Mouse (Mus musculus): ENCODE data around the gene Scrt2. TPM values are rescaled to one million over a fixed set of nuclear protein-coding genes. Genes with fewer than 3 reads are reported as not detected.
"Not testable (repeated sequence)": the region's sequence is repeated elsewhere in the genome, so short reads cannot be mapped to it uniquely, and the experiment has no call there.

Scrt2 gene
- polyA plus RNA-seq, 1 experiment from 2014 or later = not detected

DNA sequence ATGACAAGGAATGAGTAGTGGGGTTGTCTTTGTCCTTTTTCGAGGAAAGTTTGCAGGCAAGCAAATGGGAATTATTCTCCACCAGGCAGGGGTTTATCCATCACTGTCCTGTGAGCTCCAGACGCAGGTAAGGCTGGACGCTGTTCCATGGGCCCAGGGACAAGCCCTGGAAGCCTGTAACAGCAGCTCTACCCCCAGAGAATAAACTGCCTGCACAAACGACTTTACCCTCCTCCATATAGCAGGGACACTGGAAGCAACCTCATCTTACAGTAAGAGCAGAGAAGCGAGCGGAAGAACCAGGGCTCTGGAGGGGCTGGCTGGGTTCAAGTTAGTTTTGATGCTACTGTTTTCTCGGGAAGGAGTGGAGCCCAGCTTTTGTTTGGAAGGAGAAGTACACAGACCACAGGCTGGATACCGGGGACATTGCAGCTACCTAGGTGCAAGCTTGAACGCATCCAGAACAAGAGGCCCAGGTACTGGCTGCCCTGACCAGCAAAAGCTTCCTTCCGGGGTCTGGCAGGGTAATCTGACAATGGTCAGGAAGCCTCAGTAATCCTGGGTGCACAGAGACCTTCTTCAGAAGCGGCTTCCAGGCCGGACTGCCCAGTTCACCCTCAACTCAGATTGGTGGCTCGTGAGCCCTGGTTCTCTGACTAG, 31.6 kb upstream of the Scrt2 start:
- ATAC-seq (no peak), DNase-seq (ENCODE audit: low spot score) (no peak)
- Histone ChIP-seq H3K9ac (replicated peaks; ENCODE audit: low read depth) (no peak overlapping the region), H3K36me3 (ENCODE audit: insufficient read depth, low read length) (no peaks in the 10 kb centered on the region), H3K27ac (ENCODE audit: low read length) (no peak overlapping the region), H3K9me3 (ENCODE audit: low read length) (no peaks in the 10 kb centered on the region), H3K4me2 (replicated peaks; ENCODE audit: low read depth, low read length) (no peak overlapping the region), H3K4me3 (ENCODE audit: low read depth, low read length) (no peak overlapping the region), H3K27me3 (replicated peaks; ENCODE audit: insufficient read depth, low read length) (peaks cover 45% of the 10 kb centered on the region), H3K4me1 (ENCODE audit: insufficient read depth, low read depth, low read length) (peaks cover 10% of the 10 kb centered on the region)
- 7% methylated on average over 13 of the region's 13 CpGs for WGBS
- no peak for TF ChIP-seq EP300 (IDR thresholded peaks at IDR 0.05)
- TF ChIP-seq CTCF (IDR thresholded peaks at IDR 0.05) = no peak

DNA sequence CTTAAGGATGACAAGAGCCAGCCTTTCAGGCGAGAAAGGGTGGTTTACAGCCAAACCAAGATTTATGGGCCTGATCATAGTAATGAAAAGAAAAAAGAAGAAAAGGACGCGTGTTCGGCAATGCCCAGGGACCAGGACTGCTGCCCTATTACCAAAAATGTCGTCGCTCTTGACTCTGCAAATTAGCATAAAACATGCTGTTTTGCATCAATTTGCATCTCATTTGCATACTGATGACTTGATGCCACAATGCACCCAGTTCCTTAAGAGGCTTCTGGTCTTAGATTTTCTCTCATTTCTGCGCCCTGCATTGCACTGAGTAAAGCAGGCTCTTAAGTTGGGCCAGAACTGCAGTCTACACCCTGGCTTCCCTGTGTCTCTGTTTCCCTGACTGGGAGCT, 31.0 kb upstream of the Scrt2 start:
- no peak for ATAC-seq
- WGBS = 15% methylated on average over 7 of the region's 7 CpGs
- H3K9ac ChIP-seq (replicated peaks; ENCODE audit: low read depth) = no peak overlapping the region
- no peaks in the 10 kb centered on the region for H3K36me3 ChIP-seq (ENCODE audit: insufficient read depth, low read length)
- H3K27me3 ChIP-seq (replicated peaks; ENCODE audit: insufficient read depth, low read length) = peaks cover 45% of the 10 kb centered on the region
- no peak overlapping the region for H3K27ac ChIP-seq (ENCODE audit: low read length)
- H3K9me3 ChIP-seq (ENCODE audit: low read length) = no peaks in the 10 kb centered on the region
- H3K4me1 ChIP-seq (ENCODE audit: insufficient read depth, low read depth, low read length) = peaks cover 10% of the 10 kb centered on the region
- no peak overlapping the region for H3K4me3 ChIP-seq (ENCODE audit: low read depth, low read length)
- H3K4me2 ChIP-seq (replicated peaks; ENCODE audit: low read depth, low read length) = no peak overlapping the region
- no peak for TF ChIP-seq CTCF (IDR thresholded peaks at IDR 0.05)
- TF ChIP-seq EP300 (IDR thresholded peaks at IDR 0.05) = no peak
- DNase-seq (ENCODE audit: low spot score) = no peak

DNA sequence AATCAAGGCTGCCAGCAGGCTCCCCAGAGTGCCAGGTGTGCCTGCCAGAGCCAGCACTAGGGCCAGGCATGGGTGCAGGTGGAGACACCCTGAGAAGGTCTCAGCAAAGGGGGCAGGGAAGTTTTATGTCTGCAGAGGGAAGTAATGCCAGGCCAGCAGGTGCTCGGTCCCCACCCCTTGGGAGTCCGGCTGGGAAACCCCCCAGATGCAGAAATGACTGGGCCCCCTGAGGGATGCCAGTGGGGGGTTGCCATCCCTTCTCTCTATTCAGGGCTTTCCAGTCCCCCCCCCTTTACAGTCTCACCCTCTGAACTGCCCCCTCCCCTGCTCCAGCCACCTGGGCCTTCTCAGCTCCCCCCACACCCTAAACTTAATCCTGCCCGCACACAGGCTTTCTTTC, 29.3 kb upstream of the Scrt2 start:
- H3K27ac ChIP-seq (ENCODE audit: low read length) = no peak overlapping the region
- H3K9ac ChIP-seq (replicated peaks; ENCODE audit: low read depth) = no peak overlapping the region
- no peak overlapping the region for H3K4me3 ChIP-seq (ENCODE audit: low read depth, low read length)
- WGBS = 68% methylated on average over 3 of the region's 3 CpGs
- no peaks in the 10 kb centered on the region for H3K36me3 ChIP-seq (ENCODE audit: insufficient read depth, low read length)
- H3K4me1 ChIP-seq (ENCODE audit: insufficient read depth, low read depth, low read length) = peaks cover 10% of the 10 kb centered on the region
- no peak for ATAC-seq
- TF ChIP-seq EP300 (IDR thresholded peaks at IDR 0.05) = no peak
- TF ChIP-seq CTCF (IDR thresholded peaks at IDR 0.05) = no peak
- DNase-seq (ENCODE audit: low spot score) = no peak
- H3K4me2 ChIP-seq (replicated peaks; ENCODE audit: low read depth, low read length) = no peak overlapping the region
- H3K27me3 ChIP-seq (replicated peaks; ENCODE audit: insufficient read depth, low read length) = peaks cover 41% of the 10 kb centered on the region
- H3K9me3 ChIP-seq (ENCODE audit: low read length) = no peaks in the 10 kb centered on the region

DNA sequence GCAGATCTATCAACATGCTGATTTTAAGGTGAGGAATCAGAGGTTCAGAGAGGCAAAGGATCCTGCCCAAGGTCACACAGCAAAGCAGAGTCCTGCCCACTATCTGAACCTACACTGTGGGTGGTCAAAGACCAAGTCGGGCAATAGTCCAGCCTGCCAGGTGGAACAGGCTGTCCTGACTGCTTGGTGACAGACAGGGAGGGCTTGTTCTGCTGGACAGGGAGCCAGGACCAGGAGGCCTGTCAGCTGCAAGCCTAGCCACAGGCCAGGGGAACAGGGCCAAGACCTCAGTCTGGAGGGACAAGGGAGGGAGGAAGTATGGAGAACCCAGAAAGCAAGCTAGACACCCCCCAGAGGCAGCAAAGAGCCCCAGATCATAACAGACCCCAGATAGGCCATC, 25.9 kb upstream of the Scrt2 start:
- Histone ChIP-seq H3K4me3 (ENCODE audit: low read depth, low read length) (no peak overlapping the region), H3K36me3 (ENCODE audit: insufficient read depth, low read length) (no peaks in the 10 kb centered on the region), H3K27me3 (replicated peaks; ENCODE audit: insufficient read depth, low read length) (peaks cover 8% of the 10 kb centered on the region; the same call in 1 of the 2 replicates), H3K9ac (replicated peaks; ENCODE audit: low read depth) (no peak overlapping the region), H3K27ac (ENCODE audit: low read length) (no peak overlapping the region), H3K9me3 (ENCODE audit: low read length) (no peaks in the 10 kb centered on the region), H3K4me2 (replicated peaks; ENCODE audit: low read depth, low read length) (no peak overlapping the region), H3K4me1 (ENCODE audit: insufficient read depth, low read depth, low read length) (no peaks in the 10 kb centered on the region)
- WGBS = 7% methylated on average over 1 of the region's 1 CpGs
- ATAC-seq (no peak), DNase-seq (ENCODE audit: low spot score) (no peak)
- TF ChIP-seq CTCF (IDR thresholded peaks at IDR 0.05) (no peak), EP300 (IDR thresholded peaks at IDR 0.05) (no peak)

DNA sequence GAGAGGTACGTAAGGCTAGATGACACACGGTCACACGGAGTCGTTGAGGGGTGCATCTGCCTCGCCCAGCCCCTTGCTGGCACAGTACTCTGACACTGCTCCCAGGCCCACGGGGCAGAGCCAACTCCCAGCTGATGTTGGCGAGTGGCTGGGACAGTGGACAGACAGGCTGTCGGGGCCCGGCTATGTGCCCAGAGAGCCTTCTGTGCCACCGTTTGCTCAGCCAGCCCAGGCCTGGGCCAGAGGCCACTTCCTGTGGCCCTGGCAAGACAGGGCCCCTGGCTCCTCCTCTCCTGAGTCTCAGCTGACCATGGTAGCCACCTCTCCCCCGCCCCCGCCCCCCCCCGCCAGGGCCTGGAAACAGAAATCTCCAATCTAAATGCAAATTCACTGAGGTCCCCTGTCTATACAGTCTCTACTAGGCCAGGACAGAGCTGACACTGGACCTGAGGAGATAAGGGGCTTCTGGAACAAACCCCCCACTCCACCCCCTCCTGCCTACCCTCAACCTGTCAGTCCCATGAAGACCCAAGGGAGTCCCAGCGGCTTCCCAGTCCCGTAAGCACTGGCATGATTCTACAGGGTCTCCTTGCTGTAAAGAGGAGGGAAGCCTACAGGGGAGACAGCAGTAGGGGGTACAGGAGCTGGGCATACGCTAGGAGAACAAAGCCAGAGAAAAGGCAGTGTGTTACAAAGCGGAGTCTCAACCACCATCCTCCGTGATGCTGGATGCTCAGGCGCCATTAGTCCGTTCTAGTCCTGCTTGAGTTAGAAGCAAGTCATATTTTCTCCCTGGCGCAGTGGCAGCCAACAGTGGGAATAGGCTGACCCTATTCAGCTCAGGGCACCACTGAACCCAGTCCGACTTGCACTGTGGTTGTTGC, 24.7 kb upstream of the Scrt2 start:
- Histone ChIP-seq H3K27ac (ENCODE audit: low read length) (no peak overlapping the region), H3K9ac (replicated peaks; ENCODE audit: low read depth) (no peak overlapping the region), H3K9me3 (ENCODE audit: low read length) (no peaks in the 10 kb centered on the region), H3K36me3 (ENCODE audit: insufficient read depth, low read length) (no peaks in the 10 kb centered on the region), H3K27me3 (replicated peaks; ENCODE audit: insufficient read depth, low read length) (no peaks in the 10 kb centered on the region), H3K4me3 (ENCODE audit: low read depth, low read length) (no peak overlapping the region), H3K4me1 (ENCODE audit: insufficient read depth, low read depth, low read length) (no peaks in the 10 kb centered on the region), H3K4me2 (replicated peaks; ENCODE audit: low read depth, low read length) (no peak overlapping the region)
- ATAC-seq (no peak), DNase-seq (ENCODE audit: low spot score) (no peak)
- WGBS = 69% methylated on average over 21 of the region's 22 CpGs
- TF ChIP-seq CTCF (IDR thresholded peaks at IDR 0.05) (no peak), EP300 (IDR thresholded peaks at IDR 0.05) (no peak)

DNA sequence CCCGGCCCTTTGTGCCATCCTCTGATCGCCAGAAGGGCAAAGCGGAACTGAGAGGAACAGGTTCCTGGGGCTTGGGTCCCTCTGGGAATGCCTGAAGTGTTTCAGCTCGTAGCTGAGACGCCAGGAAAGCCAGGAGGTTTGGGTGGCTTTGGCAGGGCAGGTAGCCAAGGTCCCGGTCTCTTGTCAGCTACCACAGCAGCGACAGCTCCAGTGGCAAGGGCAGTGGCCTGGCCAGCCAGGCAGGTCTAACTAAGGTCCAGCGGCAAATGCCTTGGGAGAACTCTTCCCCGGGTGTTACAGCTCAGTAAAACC, 24.1 kb upstream of the Scrt2 start:
- Histone ChIP-seq H3K9me3 (ENCODE audit: low read length) (no peaks in the 10 kb centered on the region), H3K4me1 (ENCODE audit: insufficient read depth, low read depth, low read length) (no peaks in the 10 kb centered on the region), H3K27me3 (replicated peaks; ENCODE audit: insufficient read depth, low read length) (no peaks in the 10 kb centered on the region), H3K27ac (ENCODE audit: low read length) (no peak overlapping the region), H3K4me2 (replicated peaks; ENCODE audit: low read depth, low read length) (no peak overlapping the region), H3K4me3 (ENCODE audit: low read depth, low read length) (no peak overlapping the region), H3K36me3 (ENCODE audit: insufficient read depth, low read length) (no peaks in the 10 kb centered on the region), H3K9ac (replicated peaks; ENCODE audit: low read depth) (no peak overlapping the region)
- DNase-seq (ENCODE audit: low spot score) (no peak), ATAC-seq (no peak)
- TF ChIP-seq CTCF (IDR thresholded peaks at IDR 0.05) (no peak), EP300 (IDR thresholded peaks at IDR 0.05) (no peak)
- WGBS = 66% methylated on average over 9 of the region's 9 CpGs

DNA sequence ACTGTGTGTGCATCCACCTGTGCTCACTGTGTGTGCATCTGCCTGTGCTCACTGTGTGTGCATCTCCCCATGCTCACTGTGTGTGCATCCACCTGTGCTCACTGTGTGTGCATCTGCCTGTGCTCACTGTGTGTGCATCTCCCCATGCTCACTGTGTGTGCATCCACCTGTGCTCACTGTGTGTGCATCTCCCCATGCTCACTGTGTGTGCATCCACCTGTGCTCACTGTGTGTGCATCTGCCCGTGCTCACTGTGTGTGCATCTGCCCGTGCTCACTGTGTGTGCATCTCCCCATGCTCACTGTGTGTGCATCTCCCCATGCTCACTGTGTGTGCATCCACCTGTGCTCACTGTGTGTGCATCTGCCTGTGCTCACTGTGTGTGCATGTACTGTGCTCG, 18.5 kb upstream of the Scrt2 start:
- H3K27me3 ChIP-seq (replicated peaks; ENCODE audit: insufficient read depth, low read length); H3K27ac ChIP-seq (ENCODE audit: low read length); H3K4me3 ChIP-seq (ENCODE audit: low read depth, low read length); H3K36me3 ChIP-seq (ENCODE audit: insufficient read depth, low read length); ATAC-seq; DNase-seq (ENCODE audit: low spot score); H3K4me1 ChIP-seq (ENCODE audit: insufficient read depth, low read depth, low read length); H3K9ac ChIP-seq (replicated peaks; ENCODE audit: low read depth); H3K9me3 ChIP-seq (ENCODE audit: low read length); H3K4me2 ChIP-seq (replicated peaks; ENCODE audit: low read depth, low read length): not testable (repeated sequence)
- 78% methylated on average over 3 of the region's 3 CpGs for WGBS
